Mouse (Mus musculus): Measurements from ENCODE around the gene Aldh9a1.

Gene Aldh9a1

GRCm38 (mm10) chr1:167350597-167351415 lies 1.0 kb downstream of the Aldh9a1 start:
- DNase-seq: no peak

- DNase-seq: no peak
These were observed 2.6 kb downstream of the Aldh9a1 start for GRCm38 (mm10) chr1:167352403-167352802.

GRCm38 (mm10) chr1:167357387-167357786 lies 7.6 kb downstream of the Aldh9a1 start:
- DNase-seq: no peak

- no peak for DNase-seq
These were observed 8.9 kb downstream of the Aldh9a1 start for GRCm38 (mm10) chr1:167358731-167359130.

GRCm38 (mm10) chr1:167360268-167360667 lies 10.5 kb downstream of the Aldh9a1 start:
- DNase-seq: no peak

- DNase-seq: no peak
These were observed 13.0 kb downstream of the Aldh9a1 start for GRCm38 (mm10) chr1:167362819-167363218.

GRCm38 (mm10) chr1:167363322-167363721 lies 13.5 kb downstream of the Aldh9a1 start:
- DNase-seq: no peak

- peak; percentile 21 for DNase-seq
These were observed 16.0 kb downstream of the Aldh9a1 start for GRCm38 (mm10) chr1:167365808-167366207.

GRCm38 (mm10) chr1:167366621-167367020 lies 16.8 kb downstream of the Aldh9a1 start:
- DNase-seq: no peak

- no peak for DNase-seq
These were observed 18.2 kb downstream of the Aldh9a1 start for GRCm38 (mm10) chr1:167368018-167368417.

- DNase-seq: no peak
These were observed 18.7 kb downstream of the Aldh9a1 start for GRCm38 (mm10) chr1:167368513-167368912.

GRCm38 (mm10) chr1:167369905-167370304 lies 20.1 kb downstream of the Aldh9a1 start:
- DNase-seq: peak; percentile 86

GRCm38 (mm10) chr1:167372739-167373138 lies 22.9 kb downstream of the Aldh9a1 start:
- DNase-seq: no peak

- DNase-seq: no peak
These were observed 24.4 kb downstream of the Aldh9a1 start for GRCm38 (mm10) chr1:167374003-167374784.

- no peak for DNase-seq
These were observed 25.2 kb downstream of the Aldh9a1 start for GRCm38 (mm10) chr1:167374942-167375341.

- DNase-seq: no peak
These were observed 28.2 kb downstream of the Aldh9a1 start for GRCm38 (mm10) chr1:167378019-167378418.

GRCm38 (mm10) chr1:167379751-167380150 lies 30.0 kb downstream of the Aldh9a1 start:
- DNase-seq: no peak

GRCm38 (mm10) chr1:167380223-167380622 lies 30.4 kb downstream of the Aldh9a1 start:
- DNase-seq: no peak

GRCm38 (mm10) chr1:167381050-167382015 lies 31.5 kb downstream of the Aldh9a1 start:
- no peak for DNase-seq

- DNase-seq: no peak
These were observed 32.5 kb downstream of the Aldh9a1 start for GRCm38 (mm10) chr1:167382316-167382715.

GRCm38 (mm10) chr1:167382763-167383162 lies 33.0 kb downstream of the Aldh9a1 start:
- DNase-seq: no peak

- DNase-seq: no peak
These were observed 33.4 kb downstream of the Aldh9a1 start for GRCm38 (mm10) chr1:167383178-167383577.

- DNase-seq: no peak
These were observed 34.4 kb downstream of the Aldh9a1 start for GRCm38 (mm10) chr1:167384156-167384555.

Measured in right cerebral cortex, adult 18-20 months (tissue).